Mouse (Mus musculus) small intestine, adult 2 months (tissue): ENCODE data around the gene Nhej1.

Experiments used
- CTCF ChIP-seq: fragments of 200-500 bp; IDR thresholded peaks from 2 replicates; pipeline ENCODE4 v1.5.1; 2012; ENCODE audit warnings: low read depth, mild to moderate bottlenecking, control low read depth, inconsistent platforms, low read length, moderate library complexity, mixed read lengths; ENCODE audit not compliant: insufficient replicate concordance, insufficient read length; ENCODE audit errors: extremely low read depth
- POLR2A ChIP-seq: fragments of 200-500 bp; IDR thresholded peaks from 2 replicates; pipeline ENCODE4 v1.6.1; 2012; ENCODE audit warnings: low read depth, mild to moderate bottlenecking, control low read depth, inconsistent platforms, low read length, moderate library complexity

- TF ChIP-seq CTCF: no peak
- TF ChIP-seq POLR2A: no peak; the same call in 1 of the 2 replicates
These were observed 174.2 kb downstream of the Nhej1 start for GRCm38 (mm10) chr1:74950576-74951490.
